Mouse (Mus musculus) T-helper 17 cell (primary cell): ENCODE results near the gene Trim17.

Experiments
- in situ Hi-C, 2 experiments: fragments of 300-600 bp; cut with MboI, MseI; formaldehyde crosslinking; loops; 1 replicate in 1 of 2; 2 replicates in 1 of 2; pipeline ENCODE4 v1.15.1; 2025; ENCODE audit warnings: high pct_unique_total_duplicates in 2 of 2

Gene Trim17

GRCm38 (mm10) chr11:58954420-58955142 lies at the start of gene Trim17, which contains the start of gene Hist3h2a:
Gene Trim17 (plus strand): TSS chr11:58954685.
Gene Hist3h2a (plus strand): TSS chr11:58954685.
- in situ Hi-C loops = loop anchor here in 1 of 2 experiments (10.0 kb wide), 1 partner anchor 650 kb away; the partner anchor contains the start of gene Zfp692

DNA sequence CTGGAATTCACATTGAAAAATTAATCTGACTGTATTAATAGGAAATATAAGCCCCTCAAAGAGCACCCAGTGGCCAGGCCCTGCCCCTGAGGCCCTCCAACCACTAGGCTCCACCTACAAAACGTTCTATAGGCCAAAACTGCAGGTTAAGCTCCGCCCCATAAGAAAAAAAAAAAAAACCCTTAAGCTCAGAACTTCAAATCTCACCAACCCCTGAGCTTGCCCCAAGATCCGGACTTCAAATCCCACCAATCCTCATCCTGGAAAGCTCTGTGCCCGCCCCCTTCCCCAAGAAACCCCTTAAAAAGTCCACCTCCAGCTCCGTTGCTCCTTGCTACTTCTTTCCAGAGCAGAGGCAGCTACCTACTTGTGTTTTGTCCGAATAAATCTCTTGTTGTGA lies 49.6 kb upstream of the Trim17 start:
- in situ Hi-C loops = no loop called here

DNA sequence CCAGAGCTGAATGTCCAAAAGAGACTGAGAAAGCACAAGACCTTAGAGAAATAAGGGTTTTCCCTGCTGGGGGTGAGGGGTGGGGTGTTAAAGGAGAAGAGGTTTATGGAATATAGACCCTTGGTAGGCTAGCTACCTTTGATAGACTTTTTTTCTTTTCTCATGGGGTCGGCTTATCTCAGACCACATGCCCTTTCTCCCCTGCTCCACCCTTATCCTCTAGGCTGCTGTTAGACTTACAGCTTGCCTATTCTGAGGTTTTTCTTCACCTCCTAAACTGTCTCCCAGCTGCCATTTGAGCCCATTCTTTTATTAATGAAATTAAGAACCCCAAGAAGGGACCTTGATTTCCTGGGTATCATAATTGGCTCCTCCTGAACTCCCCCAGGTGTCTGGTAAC lies 40.7 kb upstream of the Trim17 start:
- in situ Hi-C loops = no loop called here

GRCm38 (mm10) chr11:58914461-58915028 lies 39.9 kb upstream of the Trim17 start:
- in situ Hi-C loops = no loop called here

GRCm38 (mm10) chr11:58916879-58917744 lies 37.4 kb upstream of the Trim17 start:
- in situ Hi-C loops = no loop called here

GRCm38 (mm10) chr11:58917745-58918366 lies 36.6 kb upstream of the Trim17 start, which contains the start of gene Btnl10:
Gene Btnl10 (plus strand): TSS chr11:58917908.
- in situ Hi-C loops = no loop called here

DNA sequence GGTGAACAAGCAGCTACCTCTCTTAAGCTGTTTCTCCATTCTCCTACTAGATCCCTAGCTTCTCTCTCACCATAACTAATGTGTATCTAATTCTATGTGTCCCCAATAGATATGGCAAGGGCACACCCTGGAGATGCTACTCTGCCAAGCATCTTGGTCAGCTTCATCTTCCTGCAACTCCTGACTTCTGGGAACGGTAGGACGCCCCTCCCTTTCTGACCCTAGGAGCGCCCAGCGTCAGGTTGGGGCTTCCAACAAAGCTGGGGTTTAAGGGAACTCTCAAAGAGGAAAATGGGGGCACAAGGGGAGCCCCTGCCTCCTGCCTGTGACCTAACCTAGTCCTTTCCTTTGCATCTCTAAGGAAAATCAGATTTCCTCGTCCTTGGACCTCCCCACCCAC lies 35.7 kb upstream of the Trim17 start:
- in situ Hi-C loops = no loop called here

GRCm38 (mm10) chr11:58922420-58922819 lies 32.1 kb upstream of the Trim17 start:
- in situ Hi-C loops = no loop called here

DNA sequence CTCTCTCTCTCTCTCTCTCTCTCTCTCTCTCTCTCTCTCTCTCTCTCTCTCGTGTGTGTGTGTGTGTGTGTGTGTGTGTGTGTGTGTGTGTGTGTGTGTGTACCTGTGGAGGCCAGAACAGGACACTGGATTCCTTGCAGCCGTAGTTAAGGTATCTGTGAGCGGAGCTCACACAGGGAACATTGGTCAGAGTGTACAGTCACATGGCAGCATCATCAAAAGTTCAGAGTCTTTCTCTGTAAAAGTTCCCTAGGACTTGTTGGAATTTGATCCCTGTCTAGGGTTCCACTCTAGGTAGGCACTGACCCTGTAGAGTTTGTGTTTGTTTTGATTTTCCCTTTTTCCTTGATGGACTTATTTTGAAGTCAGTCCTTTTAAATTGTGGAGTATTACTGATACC lies 27.8 kb upstream of the Trim17 start:
- in situ Hi-C loops = no loop called here

GRCm38 (mm10) chr11:58927053-58927452 lies 27.4 kb upstream of the Trim17 start:
- in situ Hi-C loops = no loop called here

DNA sequence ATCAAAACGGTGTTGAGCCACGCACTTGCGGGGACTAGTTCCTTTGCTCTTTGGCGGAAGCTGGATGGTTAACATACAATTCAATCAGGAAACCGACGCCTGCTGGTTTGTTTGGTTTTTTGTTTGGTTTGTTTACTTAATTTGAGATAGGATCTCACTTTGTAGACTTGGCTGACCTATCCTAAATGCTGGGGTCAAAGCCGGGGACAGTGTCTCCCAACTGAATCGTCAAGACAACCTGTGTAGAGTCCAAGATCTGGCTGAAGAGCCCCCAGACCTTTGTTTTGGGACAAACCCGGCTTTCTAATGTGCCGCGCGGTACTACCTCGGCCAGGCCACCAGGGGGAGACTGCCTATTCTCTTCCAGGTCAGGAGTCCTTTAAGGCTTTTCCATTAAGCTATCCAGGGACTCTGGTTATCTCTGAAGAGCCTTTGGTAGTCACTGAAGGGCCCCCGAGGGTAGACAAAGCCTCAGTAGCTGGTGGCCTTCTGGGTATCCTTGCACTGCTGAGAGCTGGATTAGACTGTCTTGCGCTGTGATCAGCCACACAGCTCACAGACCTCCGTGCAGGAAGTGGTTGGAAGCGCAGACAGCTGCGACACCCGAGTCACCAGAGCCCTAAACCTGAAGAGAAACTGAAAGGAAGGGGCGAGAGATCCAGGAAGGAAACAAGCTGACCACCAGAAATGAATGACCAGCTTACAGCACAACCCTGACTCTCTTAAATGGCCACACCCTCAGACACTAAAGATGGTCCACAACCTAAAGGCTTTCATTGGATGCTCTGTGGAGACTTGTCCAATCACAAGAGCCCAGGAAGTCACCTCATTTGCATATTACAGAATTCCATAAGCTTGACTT lies 26.5 kb upstream of the Trim17 start:
- in situ Hi-C loops = no loop called here

- in situ Hi-C loops = no loop called here
These were observed 25.4 kb upstream of the Trim17 start for GRCm38 (mm10) chr11:58929055-58929454.

- in situ Hi-C loops = no loop called here
These were observed 24.8 kb upstream of the Trim17 start for GRCm38 (mm10) chr11:58929641-58930040.

DNA sequence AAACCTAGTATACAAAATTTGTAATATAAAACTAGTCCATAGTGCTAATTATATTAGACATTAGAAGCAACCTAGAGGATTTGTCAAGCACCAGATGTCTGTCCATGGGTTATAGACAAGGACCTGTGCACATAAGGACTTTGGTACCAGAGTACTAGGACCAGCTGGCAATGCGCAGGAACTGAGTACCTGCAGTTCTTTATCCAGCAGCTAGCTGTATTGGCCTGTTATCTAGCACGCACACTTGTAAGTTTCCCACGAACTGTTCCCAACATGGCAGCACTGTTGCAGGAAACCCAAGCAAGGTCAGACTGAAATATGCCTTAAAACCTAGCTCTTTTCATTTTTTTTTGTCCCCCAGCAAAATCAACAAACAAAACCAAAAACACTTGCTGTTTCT lies 24.2 kb upstream of the Trim17 start:
- in situ Hi-C loops = no loop called here

DNA sequence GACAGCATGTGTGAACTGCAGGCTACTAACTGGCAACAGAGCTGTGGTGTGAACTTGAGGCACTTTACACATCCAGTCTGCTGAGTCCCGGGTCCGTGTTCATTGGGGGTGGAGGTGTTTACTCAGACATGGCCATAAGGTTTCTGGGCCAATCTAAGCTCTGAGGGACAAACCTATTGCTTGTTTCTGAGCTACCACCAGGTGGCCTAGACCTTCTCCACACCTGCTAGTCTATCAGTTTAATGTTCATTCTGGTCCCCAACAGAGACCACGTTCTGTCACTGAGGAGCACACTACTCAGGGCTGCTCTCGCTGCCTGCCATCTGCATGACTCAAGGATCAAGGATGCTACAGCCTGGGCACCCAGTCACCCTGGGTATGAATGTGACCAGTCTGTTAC lies 22.9 kb upstream of the Trim17 start:
- in situ Hi-C loops = no loop called here

DNA sequence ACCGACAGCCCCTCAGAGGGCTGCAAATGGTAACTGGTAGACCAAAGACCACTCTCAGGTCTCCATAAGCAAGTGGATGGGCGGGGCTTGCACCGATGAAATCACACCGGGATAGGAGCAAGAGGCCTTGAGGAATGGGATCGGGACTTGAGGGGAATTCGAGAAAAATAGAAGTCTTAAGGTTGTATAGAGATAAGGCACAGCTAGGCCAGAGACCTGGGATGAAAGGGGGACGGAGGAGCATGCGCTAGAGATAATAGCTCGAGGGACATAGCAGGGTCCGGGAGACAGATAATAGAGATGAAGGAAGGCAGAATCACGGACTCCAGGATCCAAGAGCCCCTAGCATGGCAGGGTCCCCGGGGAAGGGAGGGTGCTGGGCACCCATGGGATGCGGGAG lies 16.6 kb upstream of the Trim17 start:
- in situ Hi-C loops = no loop called here

DNA sequence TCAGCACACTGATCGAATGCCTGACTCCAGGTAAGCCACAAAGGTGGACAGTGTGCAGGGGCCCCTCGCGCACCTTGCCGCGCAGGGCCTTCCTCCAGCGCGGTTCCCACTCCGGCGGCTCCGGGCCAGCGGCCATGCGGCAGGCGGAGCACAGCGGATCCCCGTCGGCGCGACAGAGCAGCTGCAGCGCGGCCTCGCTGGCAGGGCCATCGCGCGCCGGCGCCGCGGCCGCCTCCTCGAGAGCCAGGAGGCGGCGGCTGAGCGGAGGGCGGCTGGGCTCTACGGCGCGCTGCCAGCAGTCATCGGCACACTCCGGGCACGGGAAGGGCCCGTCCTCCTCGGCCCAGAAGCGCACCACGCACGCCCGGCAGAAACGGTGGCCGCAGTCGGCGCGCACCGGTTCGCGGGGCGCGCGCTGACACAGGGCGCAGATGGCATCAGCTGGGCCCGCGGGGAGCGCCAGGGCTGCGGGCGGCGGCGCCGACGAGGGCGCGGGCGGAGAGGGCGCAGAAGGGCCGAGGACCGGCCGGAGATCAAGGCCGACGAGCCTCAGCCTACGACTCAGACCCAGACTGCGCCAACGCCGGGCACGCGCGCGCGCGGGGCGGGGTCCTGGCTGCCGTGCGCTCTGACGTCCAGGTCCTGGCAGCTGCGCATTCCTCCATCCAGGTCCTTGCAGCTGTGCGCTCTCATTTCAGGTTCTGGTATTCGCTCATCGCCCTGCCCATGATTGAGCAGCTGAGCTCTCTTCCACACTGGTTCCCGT lies 16.0 kb upstream of the Trim17 start, which contains the start of gene Rnf187:
Rnf187 (minus strand) TSS at position 595 of the 766 bp plus-strand sequence.
- in situ Hi-C loops = no loop called here

GRCm38 (mm10) chr11:58939088-58939439 lies 15.4 kb upstream of the Trim17 start:
- in situ Hi-C loops = no loop called here

- in situ Hi-C loops = no loop called here
These were observed 10.3 kb upstream of the Trim17 start for GRCm38 (mm10) chr11:58944136-58944535.

DNA sequence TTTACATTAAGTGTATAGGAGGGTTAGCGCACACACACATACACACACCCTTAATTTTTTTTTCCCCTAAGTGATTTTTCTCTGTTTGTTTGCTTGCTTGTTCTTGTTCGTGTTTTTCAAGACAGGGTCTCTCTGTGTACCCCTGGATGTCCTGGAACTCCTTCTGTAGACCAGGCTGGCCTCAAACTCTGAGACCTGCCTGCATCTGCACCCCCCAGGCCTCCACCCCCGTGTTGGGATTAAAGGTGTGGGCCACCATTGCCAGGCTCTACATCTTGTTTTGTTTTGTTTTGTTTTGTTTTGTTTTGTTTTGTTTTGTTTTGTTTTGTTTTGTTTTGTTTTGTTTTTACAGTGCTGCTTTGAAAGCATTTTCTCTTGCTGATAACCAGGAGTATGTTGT lies 7.2 kb upstream of the Trim17 start:
- in situ Hi-C loops = no loop called here
